Mouse (Mus musculus): ENCODE data around the gene Pnrc1. TPM values are rescaled to one million over a fixed set of nuclear protein-coding genes. Genes with fewer than 3 reads are reported as not detected.

Pnrc1 gene
- 45.5 and 329 TPM in 2 replicates for polyA plus RNA-seq (2012; rRNA removed; ENCODE audit: low replicate concordance)

GRCm38 (mm10) chr4:33290002-33290401, at the start of gene Pnrc1:
Gene Pnrc1, minus strand, starts transcription at chr4:33290163.

GRCm38 (mm10) chr4:33309764-33310757, 20.1 kb upstream of the Pnrc1 start, which contains the start of gene Rngtt:
Gene Rngtt, plus strand, starts transcription at chr4:33310311.

GRCm38 (mm10) chr4:33208881-33209841, 80.8 kb downstream of the Pnrc1 start, which contains the start of gene Srsf12:
Gene Srsf12, plus strand, starts transcription at chr4:33208991.

Other genes with a start within 250 kb of the Pnrc1 start
- 2.9 and 3.1 TPM in 2 replicates for gene Gabrr2, start 227.2 kb downstream of the Pnrc1 start, polyA plus RNA-seq (2012; rRNA removed; ENCODE audit: low replicate concordance)
- 0.14 TPM in 1 of 2 replicates, not detected in the other for gene Gabrr1, start 157.6 kb downstream of the Pnrc1 start, polyA plus RNA-seq (2012; rRNA removed; ENCODE audit: low replicate concordance)
- 8.0 and 13.7 TPM in 2 replicates for gene Pm20d2, start 100.4 kb downstream of the Pnrc1 start, polyA plus RNA-seq (2012; rRNA removed; ENCODE audit: low replicate concordance)
- 0.45 and 0.68 TPM in 2 replicates for gene Srsf12, start 81.2 kb downstream of the Pnrc1 start, polyA plus RNA-seq (2012; rRNA removed; ENCODE audit: low replicate concordance)
- 1.6 and 2.1 TPM in 2 replicates for gene Rngtt, start 20.1 kb upstream of the Pnrc1 start, polyA plus RNA-seq (2012; rRNA removed; ENCODE audit: low replicate concordance)